Mouse (Mus musculus) heart, embryonic 13.5 days (tissue): ENCODE measurements at regions not wholly inside any gene's neighbourhood (a gene's known extent, or its start where the extent isn't known, plus 50 kb on each side); places are given as distances from the start of the nearest gene placed in this dataset.

Experiments
- ATAC-seq: fragments of 200-750 bp; cut with Nextera tagmentation; 2 replicates; pipeline ENCODE4 v1.8.0; 2017; ENCODE audit warnings: moderate TSS enrichment; ENCODE audit not compliant: insufficient number of reproducible peaks, low FRiP score, low TSS enrichment; ENCODE audit errors: extremely low read depth
- H3K27ac ChIP-seq: fragments of 300-500 bp; sonication (generic); replicated peaks from 2 replicates; pipeline ENCODE4 v1.5.1; 2015; ENCODE audit warnings: moderate library complexity, mild to moderate bottlenecking, inconsistent platforms
- H3K27me3 ChIP-seq: fragments of 300-500 bp; sonication (generic); replicated peaks from 2 replicates; pipeline ENCODE4 v1.6.1; 2015; ENCODE audit warnings: mild to moderate bottlenecking, inconsistent platforms
- H3K36me3 ChIP-seq: fragments of 300-500 bp; sonication (generic); 2 replicates; pipeline ENCODE4 v1.6.1; 2015; ENCODE audit warnings: mild to moderate bottlenecking, inconsistent platforms
- H3K4me1 ChIP-seq: fragments of 300-500 bp; sonication (generic); 2 replicates; pipeline ENCODE4 v1.6.1; 2015; ENCODE audit warnings: inconsistent platforms
- H3K4me2 ChIP-seq: fragments of 300-500 bp; sonication (generic); 2 replicates; pipeline ENCODE4 v1.6.1; 2015; ENCODE audit warnings: inconsistent platforms, mild to moderate bottlenecking, moderate library complexity
- H3K4me3 ChIP-seq: fragments of 300-500 bp; sonication (generic); 2 replicates; pipeline ENCODE4 v1.5.1; 2015; ENCODE audit warnings: moderate library complexity, mild to moderate bottlenecking, inconsistent platforms
- H3K9ac ChIP-seq: fragments of 300-500 bp; sonication (generic); 2 replicates; pipeline ENCODE4 v1.6.1; 2015; ENCODE audit warnings: inconsistent platforms, mild to moderate bottlenecking, moderate library complexity
- H3K9me3 ChIP-seq: fragments of 300-500 bp; sonication (generic); 2 replicates; pipeline ENCODE4 v1.6.1; 2016; ENCODE audit warnings: inconsistent platforms
- WGBS: fragments of 180-500 bp; shearing (Covaris S2); methylation state at CpG from one replicate; pipeline ENCODE4 v1.1.7; 2015; ENCODE audit warnings: mixed read lengths; 5-methylcytosine and 5-hydroxymethylcytosine counted together

- Histone ChIP-seq H3K4me1 (no peaks in the 10 kb centered on the region), H3K27me3 (no peaks in the 10 kb centered on the region), H3K4me2 (no peak overlapping the region), H3K27ac (no peak overlapping the region), H3K9me3 (no peaks in the 10 kb centered on the region), H3K9ac (no peak overlapping the region), H3K36me3 (no peaks in the 10 kb centered on the region), H3K4me3 (no peak overlapping the region)
- 62% methylated on average over 1 of the region's 1 CpGs for WGBS
- ATAC-seq, result no peak
Observed at GRCm38 (mm10) chr14:89242159-89242558, 771.0 kb upstream of the Pcdh20 start.

GRCm38 (mm10) chr14:89236501-89236900 lies 765.3 kb upstream of the Pcdh20 start:
- Histone ChIP-seq H3K9me3 (no peaks in the 10 kb centered on the region), H3K27ac (no peak overlapping the region), H3K4me1 (no peaks in the 10 kb centered on the region), H3K27me3 (no peaks in the 10 kb centered on the region), H3K36me3 (no peaks in the 10 kb centered on the region), H3K4me2 (no peak overlapping the region), H3K4me3 (no peak overlapping the region), H3K9ac (no peak overlapping the region)
- WGBS, result 45% methylated on average over 3 of the region's 3 CpGs
- no peak for ATAC-seq

GRCm38 (mm10) chr14:89230482-89230881 lies 759.3 kb upstream of the Pcdh20 start:
- Histone ChIP-seq H3K9ac (no peak overlapping the region), H3K4me1 (no peaks in the 10 kb centered on the region), H3K27me3 (no peaks in the 10 kb centered on the region), H3K4me2 (peak overlapping the region; percentile 27; the same call in 1 of the 2 replicates), H3K27ac (no peak overlapping the region), H3K36me3 (no peaks in the 10 kb centered on the region), H3K4me3 (no peak overlapping the region), H3K9me3 (no peaks in the 10 kb centered on the region)
- ATAC-seq, result no peak
- whole genome bisulfite sequencing, result 46% methylated on average over 8 of the region's 8 CpGs

GRCm38 (mm10) chr14:89217390-89217789 lies 746.2 kb upstream of the Pcdh20 start:
- WGBS, result 79% methylated on average over 1 of the region's 1 CpGs
- H3K27me3 ChIP-seq, result no peaks in the 10 kb centered on the region
- H3K4me1 ChIP-seq, result no peaks in the 10 kb centered on the region

GRCm38 (mm10) chr14:89181386-89181979 lies 710.3 kb upstream of the Pcdh20 start:
- no peaks in the 10 kb centered on the region for H3K36me3 ChIP-seq
- no peaks in the 10 kb centered on the region for H3K4me1 ChIP-seq
- no peaks in the 10 kb centered on the region for H3K27me3 ChIP-seq
- H3K9ac ChIP-seq, result no peak overlapping the region
- 30% methylated on average over 2 of the region's 2 CpGs for WGBS
- no peak overlapping the region for H3K27ac ChIP-seq
- no peaks in the 10 kb centered on the region for H3K9me3 ChIP-seq
- no peak overlapping the region for H3K4me2 ChIP-seq
- H3K4me3 ChIP-seq, result no peak overlapping the region
- no peak for ATAC-seq

More at GRCm38 (mm10) chr14:89217390-89217789, 746.2 kb upstream of the Pcdh20 start:
- Histone ChIP-seq H3K4me2 (no peak overlapping the region), H3K9me3 (no peaks in the 10 kb centered on the region), H3K9ac (no peak overlapping the region), H3K36me3 (no peaks in the 10 kb centered on the region), H3K4me3 (no peak overlapping the region), H3K27ac (no peak overlapping the region)
- no peak for ATAC-seq

- Histone ChIP-seq H3K9me3 (no peaks in the 10 kb centered on the region), H3K27me3 (no peaks in the 10 kb centered on the region), H3K4me1 (no peaks in the 10 kb centered on the region), H3K36me3 (no peaks in the 10 kb centered on the region), H3K4me3 (no peak overlapping the region), H3K27ac (no peak overlapping the region), H3K4me2 (no peak overlapping the region), H3K9ac (no peak overlapping the region)
- ATAC-seq, result no peak
- WGBS, result 69% methylated on average over 3 of the region's 3 CpGs
Observed at GRCm38 (mm10) chr14:89142994-89143686, 671.9 kb upstream of the Pcdh20 start.

- no peak for ATAC-seq
- H3K9ac ChIP-seq, result no peak overlapping the region
- H3K27ac ChIP-seq, result no peak overlapping the region
- H3K4me3 ChIP-seq, result no peak overlapping the region
- H3K36me3 ChIP-seq, result no peaks in the 10 kb centered on the region
- H3K4me1 ChIP-seq, result no peaks in the 10 kb centered on the region
- 48% methylated on average over 4 of the region's 4 CpGs for WGBS
- H3K4me2 ChIP-seq, result no peak overlapping the region
- H3K9me3 ChIP-seq, result no peaks in the 10 kb centered on the region
- no peaks in the 10 kb centered on the region for H3K27me3 ChIP-seq
Observed at GRCm38 (mm10) chr14:89099296-89099695, 628.1 kb upstream of the Pcdh20 start.

GRCm38 (mm10) chr14:89089661-89090060 lies 618.5 kb upstream of the Pcdh20 start:
- H3K4me1 ChIP-seq, result no peaks in the 10 kb centered on the region
- 61% methylated on average over 1 of the region's 1 CpGs for WGBS
- H3K27me3 ChIP-seq, result no peaks in the 10 kb centered on the region
- no peak overlapping the region for H3K4me2 ChIP-seq
- H3K36me3 ChIP-seq, result no peaks in the 10 kb centered on the region
- no peaks in the 10 kb centered on the region for H3K9me3 ChIP-seq
- ATAC-seq, result no peak
- H3K4me3 ChIP-seq, result no peak overlapping the region
- no peak overlapping the region for H3K27ac ChIP-seq
- H3K9ac ChIP-seq, result no peak overlapping the region

GRCm38 (mm10) chr14:89076014-89076413 lies 604.8 kb upstream of the Pcdh20 start:
- H3K4me3 ChIP-seq, result no peak overlapping the region
- ATAC-seq, result no peak
- no peaks in the 10 kb centered on the region for H3K27me3 ChIP-seq
- no peak overlapping the region for H3K9ac ChIP-seq
- no peak overlapping the region for H3K27ac ChIP-seq
- H3K36me3 ChIP-seq, result no peaks in the 10 kb centered on the region
- WGBS, result 82% methylated on average over 1 of the region's 1 CpGs
- 0 out of 2 replicates have a peak, but pooled peaks cover 2% of the 10 kb centered on the region for H3K9me3 ChIP-seq
- no peaks in the 10 kb centered on the region for H3K4me1 ChIP-seq
- no peak overlapping the region for H3K4me2 ChIP-seq

GRCm38 (mm10) chr14:89063971-89064370 lies 592.8 kb upstream of the Pcdh20 start:
- 76% methylated on average over 1 of the region's 1 CpGs for WGBS
- Histone ChIP-seq H3K4me1 (no peaks in the 10 kb centered on the region), H3K4me3 (no peak overlapping the region), H3K36me3 (no peaks in the 10 kb centered on the region), H3K27ac (no peak overlapping the region), H3K9ac (no peak overlapping the region), H3K27me3 (no peaks in the 10 kb centered on the region), H3K4me2 (no peak overlapping the region), H3K9me3 (no peaks in the 10 kb centered on the region)
- ATAC-seq, result no peak

GRCm38 (mm10) chr14:89062583-89063436 lies 591.6 kb upstream of the Pcdh20 start:
- H3K9ac ChIP-seq, result no peak overlapping the region
- no peaks in the 10 kb centered on the region for H3K36me3 ChIP-seq
- no peaks in the 10 kb centered on the region for H3K4me1 ChIP-seq
- H3K4me3 ChIP-seq, result no peak overlapping the region
- no peaks in the 10 kb centered on the region for H3K27me3 ChIP-seq
- ATAC-seq, result no peak
- no peak overlapping the region for H3K27ac ChIP-seq
- H3K9me3 ChIP-seq, result no peaks in the 10 kb centered on the region
- WGBS, result 68% methylated on average over 5 of the region's 5 CpGs
- H3K4me2 ChIP-seq, result no peak overlapping the region
